Mouse (Mus musculus): ENCODE measurements at regions not wholly inside any gene's neighbourhood (a gene's known extent, or its start where the extent isn't known, plus 50 kb on each side); places are given as distances from the start of the nearest gene placed in this dataset.
A peak's percentile ranks its signal among the peaks of the same experiment; 100 is the strongest.

- Histone ChIP-seq H3K36me3 (no peaks in the 10 kb centered on the region), H3K27me3 (replicated peaks) (no peaks in the 10 kb centered on the region), H3K4me2 (no peak overlapping the region), H3K4me3 (no peak overlapping the region), H3K9me3 (no peaks in the 10 kb centered on the region), H3K9ac (no peak overlapping the region), H3K4me1 (no peaks in the 10 kb centered on the region), H3K27ac (replicated peaks) (no peak overlapping the region)
- no peak for ATAC-seq (ENCODE audit: extremely low read depth, insufficient number of reproducible peaks, low FRiP score, low TSS enrichment)
- WGBS = 76% methylated on average over 9 of the region's 9 CpGs
These were observed 162.5 kb upstream of the Gm9747 start for GRCm38 (mm10) chr1:82070181-82071109.

DNA sequence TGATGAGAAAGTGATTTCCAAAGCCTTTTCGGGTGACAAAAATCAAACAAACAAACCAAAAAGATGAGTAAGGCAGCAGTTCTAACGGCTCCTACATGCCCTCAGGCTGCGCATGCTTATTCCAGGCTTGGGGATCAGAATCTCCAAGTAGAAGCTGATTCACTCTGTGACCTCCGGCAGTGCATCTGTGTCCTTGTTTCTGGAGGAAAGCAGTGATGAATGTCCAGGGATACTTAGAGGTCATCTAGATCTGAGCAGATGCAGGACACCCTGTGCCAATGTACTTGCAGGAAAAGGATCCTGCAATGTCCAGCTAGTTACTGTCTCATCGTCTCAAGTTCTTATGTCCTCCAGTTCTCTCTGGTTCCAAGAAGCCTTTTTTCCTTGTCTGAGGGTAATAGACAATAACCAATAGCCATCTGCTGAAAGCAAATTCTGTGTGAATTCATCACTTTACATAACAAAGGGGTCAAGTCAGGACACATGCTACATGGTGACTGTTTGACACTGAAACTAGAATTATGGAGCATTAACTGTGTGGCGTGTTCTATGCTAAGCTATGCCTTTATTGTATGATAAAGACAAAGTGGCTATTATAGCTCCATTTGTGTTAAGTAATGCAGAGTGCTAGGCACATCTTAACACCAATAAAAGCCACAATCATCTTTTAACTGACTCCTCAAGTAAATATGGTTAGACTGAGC lies 143.6 kb upstream of the Gm9747 start:
- Histone ChIP-seq H3K27me3 (replicated peaks) (no peaks in the 10 kb centered on the region), H3K9me3 (no peaks in the 10 kb centered on the region), H3K4me1 (peaks cover 16% of the 10 kb centered on the region), H3K36me3 (no peaks in the 10 kb centered on the region), H3K9ac (no peak overlapping the region), H3K4me2 (no peak overlapping the region), H3K27ac (replicated peaks) (no peak overlapping the region), H3K4me3 (no peak overlapping the region)
- WGBS = 74% methylated on average over 6 of the region's 6 CpGs
- ATAC-seq (ENCODE audit: extremely low read depth, insufficient number of reproducible peaks, low FRiP score, low TSS enrichment) = no peak

DNA sequence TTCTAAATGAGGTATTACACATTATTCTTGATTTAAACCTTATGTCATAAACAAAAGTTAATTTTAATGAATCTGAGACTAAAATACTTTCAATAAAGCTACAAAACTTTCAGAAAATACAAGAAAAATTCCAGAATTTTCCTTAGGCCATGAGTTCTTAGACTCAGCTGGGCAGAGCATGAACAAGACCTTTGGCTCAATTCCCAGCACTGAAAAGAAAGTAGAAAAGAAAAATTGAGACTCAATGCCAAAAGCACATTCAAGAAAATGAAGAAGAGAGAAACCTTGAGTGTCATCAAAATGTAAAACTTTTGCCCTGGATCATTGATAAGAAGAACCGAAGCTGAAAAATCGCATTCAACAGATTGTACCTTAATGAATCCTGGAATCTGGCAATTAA lies 137.8 kb upstream of the Gm9747 start:
- Histone ChIP-seq H3K4me3 (no peak overlapping the region), H3K27me3 (replicated peaks) (no peaks in the 10 kb centered on the region), H3K36me3 (no peaks in the 10 kb centered on the region), H3K4me2 (no peak overlapping the region), H3K4me1 (peaks cover 23% of the 10 kb centered on the region), H3K27ac (replicated peaks) (no peak overlapping the region), H3K9ac (no peak overlapping the region), H3K9me3 (no peaks in the 10 kb centered on the region)
- WGBS = 80% methylated on average over 2 of the region's 2 CpGs
- no peak for ATAC-seq (ENCODE audit: extremely low read depth, insufficient number of reproducible peaks, low FRiP score, low TSS enrichment)

- Histone ChIP-seq H3K36me3 (no peaks in the 10 kb centered on the region), H3K9me3 (no peaks in the 10 kb centered on the region), H3K9ac (no peak overlapping the region), H3K4me2 (no peak overlapping the region), H3K27me3 (replicated peaks) (no peaks in the 10 kb centered on the region), H3K4me1 (peaks cover 6% of the 10 kb centered on the region; the same call in 1 of the 2 replicates), H3K27ac (replicated peaks) (no peak overlapping the region), H3K4me3 (no peak overlapping the region)
- WGBS = 80% methylated on average over 5 of the region's 5 CpGs
- ATAC-seq (ENCODE audit: extremely low read depth, insufficient number of reproducible peaks, low FRiP score, low TSS enrichment) = no peak
These were observed 126.2 kb upstream of the Gm9747 start for GRCm38 (mm10) chr1:82106756-82107155.

DNA sequence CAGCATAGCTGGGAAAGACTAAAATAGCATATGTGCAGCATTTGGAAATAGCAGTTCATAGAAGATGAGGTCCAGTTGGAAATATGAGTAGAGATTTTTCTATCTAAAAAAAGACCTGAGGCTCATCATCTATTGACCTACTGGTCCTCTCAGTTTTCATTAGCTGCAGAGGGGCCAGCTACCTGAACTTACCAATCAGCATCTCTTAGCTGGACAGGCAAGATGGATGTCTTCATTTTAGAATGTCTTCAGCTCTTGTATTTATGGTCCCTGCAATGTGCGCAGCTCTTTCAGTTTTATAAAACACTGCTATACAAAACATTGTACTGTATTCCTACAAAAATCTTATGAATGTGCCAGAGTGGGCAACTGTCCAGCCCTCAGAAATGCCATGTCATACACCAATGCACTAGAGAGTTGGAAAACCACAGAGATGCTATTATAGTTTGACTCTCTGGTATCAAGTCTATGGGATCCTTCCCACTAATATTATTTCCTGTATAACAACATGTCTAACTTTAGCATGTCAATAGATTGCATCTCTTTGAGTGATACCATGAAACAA lies 122.8 kb upstream of the Gm9747 start:
- no peaks in the 10 kb centered on the region; the same call in 1 of the 2 replicates for H3K27me3 ChIP-seq (replicated peaks)
- no peaks in the 10 kb centered on the region for H3K9me3 ChIP-seq
- no peak for ATAC-seq (ENCODE audit: extremely low read depth, insufficient number of reproducible peaks, low FRiP score, low TSS enrichment)
- no peak overlapping the region for H3K4me3 ChIP-seq
- H3K27ac ChIP-seq (replicated peaks) = no peak overlapping the region
- H3K36me3 ChIP-seq = no peaks in the 10 kb centered on the region
- WGBS = 81% methylated on average over 1 of the region's 1 CpGs
- peaks cover 14% of the 10 kb centered on the region for H3K4me1 ChIP-seq
- no peak overlapping the region for H3K4me2 ChIP-seq
- H3K9ac ChIP-seq = no peak overlapping the region

DNA sequence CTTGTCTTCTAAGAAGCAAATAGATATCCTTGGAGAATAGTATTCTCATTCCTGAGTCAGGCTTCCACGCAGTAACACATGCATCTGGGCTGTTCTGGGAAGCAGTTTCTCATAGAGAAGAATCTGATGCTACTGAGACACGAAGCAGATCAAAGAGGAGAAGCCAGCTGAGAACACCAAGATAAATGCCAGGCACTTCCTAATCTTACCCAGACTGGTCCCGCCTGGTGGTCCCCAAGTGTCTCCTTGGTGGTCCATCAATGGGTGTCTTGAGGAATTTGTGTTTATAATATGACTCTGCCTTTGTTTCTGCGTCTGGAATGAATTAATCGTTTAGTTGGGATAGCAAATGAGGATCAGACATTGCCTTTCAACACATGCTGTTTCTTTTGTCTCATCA lies 120.5 kb upstream of the Gm9747 start:
- no peak overlapping the region for H3K4me3 ChIP-seq
- H3K4me1 ChIP-seq = peaks cover 14% of the 10 kb centered on the region
- WGBS = 24% methylated on average over 5 of the region's 5 CpGs
- no peaks in the 10 kb centered on the region for H3K36me3 ChIP-seq
- no peaks in the 10 kb centered on the region for H3K9me3 ChIP-seq
- no peak overlapping the region for H3K9ac ChIP-seq
- no peaks in the 10 kb centered on the region; the same call in 1 of the 2 replicates for H3K27me3 ChIP-seq (replicated peaks)
- no peak overlapping the region for H3K27ac ChIP-seq (replicated peaks)
- 0 out of 2 replicates have a peak overlapping the region, but pooled peaks have one; percentile 11 for H3K4me2 ChIP-seq
- ATAC-seq (ENCODE audit: extremely low read depth, insufficient number of reproducible peaks, low FRiP score, low TSS enrichment) = no peak

- ATAC-seq (ENCODE audit: extremely low read depth, insufficient number of reproducible peaks, low FRiP score, low TSS enrichment) = no peak
- H3K27ac ChIP-seq (replicated peaks) = 0 out of 2 replicates have a peak overlapping the region, but pooled peaks have one; percentile 5
These were observed 108.4 kb upstream of the Gm9747 start for GRCm38 (mm10) chr1:82124503-82124902.

GRCm38 (mm10) chr1:82129700-82130275 lies 103.1 kb upstream of the Gm9747 start:
- Histone ChIP-seq H3K9me3 (no peaks in the 10 kb centered on the region), H3K4me1 (peaks cover 7% of the 10 kb centered on the region; the same call in 1 of the 2 replicates), H3K27ac (replicated peaks) (no peak overlapping the region), H3K9ac (no peak overlapping the region), H3K4me2 (no peak overlapping the region), H3K36me3 (no peaks in the 10 kb centered on the region), H3K27me3 (replicated peaks) (peaks cover 57% of the 10 kb centered on the region), H3K4me3 (no peak overlapping the region)
- no peak for ATAC-seq (ENCODE audit: extremely low read depth, insufficient number of reproducible peaks, low FRiP score, low TSS enrichment)
- WGBS = 57% methylated on average over 5 of the region's 5 CpGs

More at GRCm38 (mm10) chr1:82124503-82124902, 108.4 kb upstream of the Gm9747 start:
- 37% methylated on average over 5 of the region's 5 CpGs for WGBS
- H3K9ac ChIP-seq = no peak overlapping the region
- H3K27me3 ChIP-seq (replicated peaks) = peaks cover 39% of the 10 kb centered on the region
- no peaks in the 10 kb centered on the region for H3K9me3 ChIP-seq
- no peak overlapping the region for H3K4me3 ChIP-seq
- H3K4me2 ChIP-seq = no peak overlapping the region
- H3K4me1 ChIP-seq = peaks cover 20% of the 10 kb centered on the region
- H3K36me3 ChIP-seq = no peaks in the 10 kb centered on the region

GRCm38 (mm10) chr1:82132536-82132935 lies 100.4 kb upstream of the Gm9747 start:
- no peak for ATAC-seq (ENCODE audit: extremely low read depth, insufficient number of reproducible peaks, low FRiP score, low TSS enrichment)
- 80% methylated on average over 6 of the region's 6 CpGs for WGBS
- Histone ChIP-seq H3K27ac (replicated peaks) (no peak overlapping the region), H3K9ac (no peak overlapping the region), H3K4me1 (peaks cover 8% of the 10 kb centered on the region), H3K4me3 (no peak overlapping the region), H3K9me3 (no peaks in the 10 kb centered on the region), H3K36me3 (no peaks in the 10 kb centered on the region), H3K4me2 (no peak overlapping the region), H3K27me3 (replicated peaks) (peaks cover 45% of the 10 kb centered on the region)

DNA sequence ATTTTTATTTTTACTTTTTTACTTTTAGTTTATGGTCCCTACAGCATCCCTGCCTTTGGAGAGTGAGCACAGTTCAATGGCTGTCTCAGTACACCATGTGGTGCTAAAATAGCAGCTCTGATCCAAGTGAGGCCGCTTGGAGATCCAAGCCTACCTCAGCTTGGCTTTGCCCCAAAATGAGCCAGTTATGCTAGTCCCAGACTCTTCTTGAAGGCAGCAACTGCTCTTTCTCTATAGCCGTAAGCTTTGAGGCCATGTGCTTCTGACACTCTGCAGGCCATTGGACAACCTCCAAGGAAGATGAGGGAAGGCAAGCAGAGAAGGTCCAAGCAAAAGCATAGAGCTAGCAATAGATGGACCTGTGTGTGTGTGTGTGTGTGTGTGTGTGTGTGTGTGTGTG lies 98.0 kb upstream of the Gm9747 start:
- 68% methylated on average over 2 of the region's 2 CpGs for WGBS
- ATAC-seq (ENCODE audit: extremely low read depth, insufficient number of reproducible peaks, low FRiP score, low TSS enrichment) = no peak
- H3K36me3 ChIP-seq = no peaks in the 10 kb centered on the region
- no peaks in the 10 kb centered on the region for H3K9me3 ChIP-seq
- peaks cover 30% of the 10 kb centered on the region for H3K27me3 ChIP-seq (replicated peaks)
- H3K4me2 ChIP-seq = no peak overlapping the region
- no peak overlapping the region for H3K9ac ChIP-seq
- no peak overlapping the region for H3K27ac ChIP-seq (replicated peaks)
- H3K4me1 ChIP-seq = peaks cover 8% of the 10 kb centered on the region
- H3K4me3 ChIP-seq = no peak overlapping the region

DNA sequence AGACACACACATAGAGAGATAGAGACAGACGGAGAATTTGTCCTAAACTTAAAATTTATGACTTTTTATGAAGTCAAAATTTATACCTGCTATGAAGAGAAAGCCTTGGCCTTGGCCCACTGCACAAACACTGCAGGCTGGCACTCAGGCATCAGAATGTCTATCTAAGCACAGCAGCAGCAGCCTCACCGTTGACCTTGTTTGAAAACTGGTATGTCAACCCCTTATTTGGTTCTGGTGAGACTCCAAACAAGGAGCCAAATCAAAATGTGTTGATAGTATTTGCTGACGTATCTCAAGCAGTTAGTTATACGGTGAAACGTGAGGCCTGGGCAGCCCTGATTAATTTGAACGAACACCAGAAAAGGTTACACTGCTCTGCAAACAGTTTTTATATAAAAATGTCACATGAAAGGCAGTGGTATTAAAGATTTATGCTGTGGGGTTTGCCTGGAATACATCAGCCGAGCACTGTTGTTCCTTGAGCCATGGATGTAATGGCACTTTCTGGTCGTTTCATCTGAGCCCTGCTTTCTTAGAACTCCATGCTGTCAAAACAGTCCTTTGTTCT lies 97.1 kb upstream of the Gm9747 start:
- no peak overlapping the region for H3K4me2 ChIP-seq
- no peaks in the 10 kb centered on the region for H3K36me3 ChIP-seq
- no peaks in the 10 kb centered on the region for H3K9me3 ChIP-seq
- ATAC-seq (ENCODE audit: extremely low read depth, insufficient number of reproducible peaks, low FRiP score, low TSS enrichment) = no peak
- no peak overlapping the region for H3K4me3 ChIP-seq
- 39% methylated on average over 8 of the region's 8 CpGs for WGBS
- no peak overlapping the region for H3K27ac ChIP-seq (replicated peaks)
- H3K27me3 ChIP-seq (replicated peaks) = peaks cover 26% of the 10 kb centered on the region
- H3K4me1 ChIP-seq = peaks cover 8% of the 10 kb centered on the region
- H3K9ac ChIP-seq = no peak overlapping the region

Measured in heart, embryonic 13.5 days (tissue).